Mouse (Mus musculus) kidney, embryonic 16.5 days (tissue): ENCODE results near the gene Celf3. TPM values are rescaled to one million over a fixed set of nuclear protein-coding genes. Genes with fewer than 3 reads are reported as not detected.
A peak's percentile ranks its signal among the peaks of the same experiment; 100 is the strongest.

Source experiments
- ATAC-seq: fragments of 200-750 bp; cut with Nextera tagmentation; 2 replicates; pipeline ENCODE4 v1.8.0; 2017; ENCODE audit warnings: moderate TSS enrichment; ENCODE audit not compliant: low FRiP score, low TSS enrichment
- H3K27ac ChIP-seq: fragments of 300-500 bp; sonication (generic); 2 replicates; pipeline ENCODE4 v1.5.1; 2014; ENCODE audit warnings: low read length
- H3K27me3 ChIP-seq: fragments of 300-500 bp; sonication (generic); 2 replicates; pipeline ENCODE4 v1.6.1; 2014; ENCODE audit warnings: low read length, control low read depth, mixed read lengths; ENCODE audit not compliant: insufficient read depth
- H3K36me3 ChIP-seq: fragments of 300-500 bp; sonication (generic); 2 replicates; pipeline ENCODE4 v1.6.1; 2014; ENCODE audit warnings: low read length, control low read depth, mixed read lengths; ENCODE audit not compliant: insufficient read depth
- H3K4me1 ChIP-seq: fragments of 300-500 bp; sonication (generic); 2 replicates; pipeline ENCODE4 v1.6.1; 2014; ENCODE audit warnings: low read length, control low read depth, mixed read lengths; ENCODE audit not compliant: insufficient read depth
- H3K4me2 ChIP-seq: fragments of 300-500 bp; sonication (generic); replicated peaks from 2 replicates; pipeline ENCODE4 v1.6.1; 2014; ENCODE audit warnings: low read depth, low read length
- H3K4me3 ChIP-seq: fragments of 300-500 bp; sonication (generic); 2 replicates; pipeline ENCODE4 v1.5.1; 2014; ENCODE audit warnings: mild to moderate bottlenecking, low read length
- H3K9ac ChIP-seq: fragments of 300-500 bp; sonication (generic); replicated peaks from 2 replicates; pipeline ENCODE4 v1.6.1; 2014; ENCODE audit warnings: low read length
- H3K9me3 ChIP-seq: fragments of 300-500 bp; sonication (generic); 2 replicates; pipeline ENCODE4 v1.6.1; 2016; ENCODE audit warnings: low read length, control low read depth
- WGBS: fragments of 180-500 bp; shearing (Covaris S2); extraction: QIAGEN DNeasy Blood & Tissue Kit; methylation state at CpG from one replicate; pipeline ENCODE4 v1.1.7; 2014; 5-methylcytosine and 5-hydroxymethylcytosine counted together
- polyA plus RNA-seq: library from polyadenylated mRNA; unstranded; fragments of >200 nt; fragmentation: Nextera tagmentation; extraction: Ambion mirVana; gene quantifications from 2 replicates; pipeline ENCODE4 v1.2.1, GENCODE M21; 2015

Gene Celf3
- polyA plus RNA-seq, 1 experiment from 2014 or later, result 1.4 TPM

GRCm38 (mm10) chr3:94459834-94460233, 18.3 kb upstream of the Celf3 start:
- Histone ChIP-seq H3K9me3 (no peaks in the 10 kb centered on the region), H3K9ac (no peak overlapping the region), H3K36me3 (no peaks in the 10 kb centered on the region), H3K4me3 (no peak overlapping the region), H3K4me1 (no peaks in the 10 kb centered on the region), H3K27me3 (no peaks in the 10 kb centered on the region), H3K27ac (no peak overlapping the region), H3K4me2 (no peak overlapping the region)
- ATAC-seq, result no peak
- 100% methylated on average over 2 of the region's 2 CpGs for WGBS

- no peak for ATAC-seq
- Histone ChIP-seq H3K9me3 (no peaks in the 10 kb centered on the region), H3K27ac (no peak overlapping the region), H3K4me3 (no peak overlapping the region), H3K4me2 (no peak overlapping the region), H3K36me3 (no peaks in the 10 kb centered on the region), H3K27me3 (no peaks in the 10 kb centered on the region), H3K9ac (no peak overlapping the region), H3K4me1 (no peaks in the 10 kb centered on the region)
- WGBS, result 46% methylated on average over 11 of the region's 11 CpGs
Measured at GRCm38 (mm10) chr3:94463926-94464578, 14.0 kb upstream of the Celf3 start.

GRCm38 (mm10) chr3:94465632-94466430, 12.3 kb upstream of the Celf3 start:
- Histone ChIP-seq H3K9me3 (no peaks in the 10 kb centered on the region), H3K9ac (no peak overlapping the region), H3K27me3 (no peaks in the 10 kb centered on the region), H3K27ac (no peak overlapping the region), H3K4me3 (no peak overlapping the region), H3K4me1 (no peaks in the 10 kb centered on the region), H3K36me3 (no peaks in the 10 kb centered on the region), H3K4me2 (no peak overlapping the region)
- ATAC-seq, result no peak
- 68% methylated on average over 13 of the region's 13 CpGs for WGBS

GRCm38 (mm10) chr3:94468931-94469330, 9.2 kb upstream of the Celf3 start:
- Histone ChIP-seq H3K4me1 (peaks cover 14% of the 10 kb centered on the region), H3K9me3 (no peaks in the 10 kb centered on the region), H3K27ac (peak overlapping the region; percentile 0; the same call in 1 of the 2 replicates), H3K4me2 (no peak overlapping the region), H3K9ac (no peak overlapping the region), H3K27me3 (0 out of 2 replicates have a peak, but pooled peaks cover 2% of the 10 kb centered on the region), H3K36me3 (no peaks in the 10 kb centered on the region), H3K4me3 (no peak overlapping the region)
- WGBS, result 38% methylated on average over 3 of the region's 3 CpGs
- ATAC-seq, result no peak

- WGBS, result 11% methylated on average over 28 of the region's 28 CpGs
Measured at GRCm38 (mm10) chr3:94472447-94473114, 5.5 kb upstream of the Celf3 start.

GRCm38 (mm10) chr3:94473115-94473505, 5.0 kb upstream of the Celf3 start:
- no peak for ATAC-seq
- Histone ChIP-seq H3K36me3 (no peaks in the 10 kb centered on the region), H3K9me3 (no peaks in the 10 kb centered on the region), H3K27me3 (0 out of 2 replicates have a peak, but pooled peaks cover 2% of the 10 kb centered on the region), H3K4me2 (peak overlapping the region; percentile 44), H3K4me3 (no peak overlapping the region; the same call in 1 of the 2 replicates), H3K4me1 (peaks cover 17% of the 10 kb centered on the region), H3K9ac (0 out of 2 replicates have a peak overlapping the region, but pooled peaks have one; percentile 11), H3K27ac (0 out of 2 replicates have a peak overlapping the region, but pooled peaks have one; percentile 34)
- WGBS, result 39% methylated on average over 10 of the region's 10 CpGs

More at GRCm38 (mm10) chr3:94472447-94473114, 5.5 kb upstream of the Celf3 start:
- H3K36me3 ChIP-seq, result no peaks in the 10 kb centered on the region
- H3K4me1 ChIP-seq, result peaks cover 14% of the 10 kb centered on the region
- peak overlapping the region; percentile 44 for H3K4me2 ChIP-seq
- H3K4me3 ChIP-seq, result peak overlapping the region; percentile 14
- ATAC-seq, result peak; percentile 77; the same call in 1 of the 2 replicates
- 0 out of 2 replicates have a peak overlapping the region, but pooled peaks have one; percentile 34 for H3K27ac ChIP-seq
- 0 out of 2 replicates have a peak overlapping the region, but pooled peaks have one; percentile 11 for H3K9ac ChIP-seq
- no peaks in the 10 kb centered on the region for H3K9me3 ChIP-seq
- 0 out of 2 replicates have a peak, but pooled peaks cover 2% of the 10 kb centered on the region for H3K27me3 ChIP-seq

- H3K9ac ChIP-seq, result no peak overlapping the region
- peaks cover 6% of the 10 kb centered on the region for H3K27me3 ChIP-seq
- 67% methylated on average over 5 of the region's 5 CpGs for WGBS
- peaks cover 17% of the 10 kb centered on the region for H3K4me1 ChIP-seq
- no peak for ATAC-seq
- H3K4me2 ChIP-seq, result no peak overlapping the region
- H3K9me3 ChIP-seq, result no peaks in the 10 kb centered on the region
- H3K27ac ChIP-seq, result no peak overlapping the region
- no peak overlapping the region for H3K4me3 ChIP-seq
- no peaks in the 10 kb centered on the region for H3K36me3 ChIP-seq
Measured at GRCm38 (mm10) chr3:94473567-94474232, 4.4 kb upstream of the Celf3 start.

GRCm38 (mm10) chr3:94476301-94477035, 1.6 kb upstream of the Celf3 start:
- no peak overlapping the region for H3K9ac ChIP-seq
- no peaks in the 10 kb centered on the region for H3K9me3 ChIP-seq
- H3K4me2 ChIP-seq, result no peak overlapping the region
- peaks cover 16% of the 10 kb centered on the region for H3K27me3 ChIP-seq
- no peak for ATAC-seq
- 46% methylated on average over 8 of the region's 8 CpGs for WGBS
- no peak overlapping the region for H3K4me3 ChIP-seq
- H3K36me3 ChIP-seq, result no peaks in the 10 kb centered on the region
- peaks cover 17% of the 10 kb centered on the region for H3K4me1 ChIP-seq
- no peak overlapping the region for H3K27ac ChIP-seq

GRCm38 (mm10) chr3:94477444-94477843, 651 bp upstream of the Celf3 start:
- peaks cover 15% of the 10 kb centered on the region for H3K27me3 ChIP-seq
- no peak overlapping the region for H3K4me2 ChIP-seq
- ATAC-seq, result no peak
- no peaks in the 10 kb centered on the region for H3K9me3 ChIP-seq
- no peak overlapping the region for H3K4me3 ChIP-seq
- no peak overlapping the region for H3K9ac ChIP-seq
- WGBS, result 83% methylated on average over 4 of the region's 4 CpGs
- H3K4me1 ChIP-seq, result peaks cover 14% of the 10 kb centered on the region
- no peak overlapping the region for H3K27ac ChIP-seq
- H3K36me3 ChIP-seq, result no peaks in the 10 kb centered on the region
